Mouse (Mus musculus): ENCODE measurements at regions not wholly inside any gene's neighbourhood (a gene's known extent, or its start where the extent isn't known, plus 50 kb on each side); places are given as distances from the start of the nearest gene placed in this dataset.

- Histone ChIP-seq H3K4me1 (ENCODE audit: control insufficient read depth, insufficient read depth, low read length) (peaks cover under 1% of the 10 kb centered on the region), H3K27ac (ENCODE audit: insufficient read depth, low read length) (no peak overlapping the region), H3K4me3 (ENCODE audit: insufficient read depth, low read length) (no peak overlapping the region)
- TF ChIP-seq POLR2A (IDR thresholded peaks at IDR 0.05; ENCODE audit: extremely low read depth, insufficient read depth, low read length) = no peak
- no peak for TF ChIP-seq CTCF (IDR thresholded peaks at IDR 0.05; ENCODE audit: extremely low read depth, insufficient read depth, low read length)
These were observed 80.0 kb upstream of the Rasgrp1 start for GRCm38 (mm10) chr2:117422756-117423155.

GRCm38 (mm10) chr2:117429205-117429604 lies 86.4 kb upstream of the Rasgrp1 start:
- Histone ChIP-seq H3K4me3 (ENCODE audit: insufficient read depth, low read length) (no peak overlapping the region), H3K27ac (ENCODE audit: insufficient read depth, low read length) (no peak overlapping the region), H3K4me1 (ENCODE audit: control insufficient read depth, insufficient read depth, low read length) (no peaks in the 10 kb centered on the region)
- no peak for TF ChIP-seq POLR2A (IDR thresholded peaks at IDR 0.05; ENCODE audit: extremely low read depth, insufficient read depth, low read length)
- no peak for TF ChIP-seq CTCF (IDR thresholded peaks at IDR 0.05; ENCODE audit: extremely low read depth, insufficient read depth, low read length)

GRCm38 (mm10) chr2:117432010-117432409 lies 89.2 kb upstream of the Rasgrp1 start:
- no peak overlapping the region for H3K4me3 ChIP-seq (ENCODE audit: insufficient read depth, low read length)
- TF ChIP-seq CTCF (IDR thresholded peaks at IDR 0.05; ENCODE audit: extremely low read depth, insufficient read depth, low read length) (no peak), POLR2A (IDR thresholded peaks at IDR 0.05; ENCODE audit: extremely low read depth, insufficient read depth, low read length) (no peak)
- no peaks in the 10 kb centered on the region for H3K4me1 ChIP-seq (ENCODE audit: control insufficient read depth, insufficient read depth, low read length)
- no peak overlapping the region for H3K27ac ChIP-seq (ENCODE audit: insufficient read depth, low read length)

GRCm38 (mm10) chr2:117432923-117433322 lies 90.1 kb upstream of the Rasgrp1 start:
- H3K4me1 ChIP-seq (ENCODE audit: control insufficient read depth, insufficient read depth, low read length) = no peaks in the 10 kb centered on the region
- no peak overlapping the region for H3K4me3 ChIP-seq (ENCODE audit: insufficient read depth, low read length)
- no peak for TF ChIP-seq CTCF (IDR thresholded peaks at IDR 0.05; ENCODE audit: extremely low read depth, insufficient read depth, low read length)
- no peak for TF ChIP-seq POLR2A (IDR thresholded peaks at IDR 0.05; ENCODE audit: extremely low read depth, insufficient read depth, low read length)
- no peak overlapping the region for H3K27ac ChIP-seq (ENCODE audit: insufficient read depth, low read length)

- no peak for TF ChIP-seq CTCF (IDR thresholded peaks at IDR 0.05; ENCODE audit: extremely low read depth, insufficient read depth, low read length)
- TF ChIP-seq POLR2A (IDR thresholded peaks at IDR 0.05; ENCODE audit: extremely low read depth, insufficient read depth, low read length) = no peak
- no peaks in the 10 kb centered on the region for H3K4me1 ChIP-seq (ENCODE audit: control insufficient read depth, insufficient read depth, low read length)
- H3K4me3 ChIP-seq (ENCODE audit: insufficient read depth, low read length) = no peak overlapping the region
- no peak overlapping the region for H3K27ac ChIP-seq (ENCODE audit: insufficient read depth, low read length)
These were observed 90.7 kb upstream of the Rasgrp1 start for GRCm38 (mm10) chr2:117433482-117433881.

- TF ChIP-seq POLR2A (IDR thresholded peaks at IDR 0.05; ENCODE audit: extremely low read depth, insufficient read depth, low read length) (no peak), CTCF (IDR thresholded peaks at IDR 0.05; ENCODE audit: extremely low read depth, insufficient read depth, low read length) (no peak)
- Histone ChIP-seq H3K27ac (ENCODE audit: insufficient read depth, low read length) (no peak overlapping the region), H3K4me1 (ENCODE audit: control insufficient read depth, insufficient read depth, low read length) (no peaks in the 10 kb centered on the region), H3K4me3 (ENCODE audit: insufficient read depth, low read length) (no peak overlapping the region)
These were observed 95.3 kb upstream of the Rasgrp1 start for GRCm38 (mm10) chr2:117438079-117438478.

- H3K4me3 ChIP-seq (ENCODE audit: insufficient read depth, low read length) = no peak overlapping the region
- H3K4me1 ChIP-seq (ENCODE audit: control insufficient read depth, insufficient read depth, low read length) = no peaks in the 10 kb centered on the region
- H3K27ac ChIP-seq (ENCODE audit: insufficient read depth, low read length) = no peak overlapping the region
- peak; percentile 97 for TF ChIP-seq CTCF (IDR thresholded peaks at IDR 0.05; ENCODE audit: extremely low read depth, insufficient read depth, low read length)
- TF ChIP-seq POLR2A (IDR thresholded peaks at IDR 0.05; ENCODE audit: extremely low read depth, insufficient read depth, low read length) = no peak
These were observed 96.0 kb upstream of the Rasgrp1 start for GRCm38 (mm10) chr2:117438586-117439371.

GRCm38 (mm10) chr2:117439372-117440183 lies 96.8 kb upstream of the Rasgrp1 start:
- H3K4me3 ChIP-seq (ENCODE audit: insufficient read depth, low read length) = no peak overlapping the region
- H3K27ac ChIP-seq (ENCODE audit: insufficient read depth, low read length) = no peak overlapping the region
- TF ChIP-seq CTCF (IDR thresholded peaks at IDR 0.05; ENCODE audit: extremely low read depth, insufficient read depth, low read length) (no peak), POLR2A (IDR thresholded peaks at IDR 0.05; ENCODE audit: extremely low read depth, insufficient read depth, low read length) (no peak)
- no peaks in the 10 kb centered on the region for H3K4me1 ChIP-seq (ENCODE audit: control insufficient read depth, insufficient read depth, low read length)

- Histone ChIP-seq H3K4me1 (ENCODE audit: control insufficient read depth, insufficient read depth, low read length) (no peaks in the 10 kb centered on the region), H3K27ac (ENCODE audit: insufficient read depth, low read length) (no peak overlapping the region), H3K4me3 (ENCODE audit: insufficient read depth, low read length) (no peak overlapping the region)
- no peak for TF ChIP-seq POLR2A (IDR thresholded peaks at IDR 0.05; ENCODE audit: extremely low read depth, insufficient read depth, low read length)
- TF ChIP-seq CTCF (IDR thresholded peaks at IDR 0.05; ENCODE audit: extremely low read depth, insufficient read depth, low read length) = no peak
These were observed 98.0 kb upstream of the Rasgrp1 start for GRCm38 (mm10) chr2:117440801-117441281.
